Mouse (Mus musculus): ENCODE data around the gene Yipf1.
"Not testable (repeated sequence)": the region's sequence is repeated elsewhere in the genome, so short reads cannot be mapped to it uniquely, and the experiment has no call there.

Gene Yipf1

DNA sequence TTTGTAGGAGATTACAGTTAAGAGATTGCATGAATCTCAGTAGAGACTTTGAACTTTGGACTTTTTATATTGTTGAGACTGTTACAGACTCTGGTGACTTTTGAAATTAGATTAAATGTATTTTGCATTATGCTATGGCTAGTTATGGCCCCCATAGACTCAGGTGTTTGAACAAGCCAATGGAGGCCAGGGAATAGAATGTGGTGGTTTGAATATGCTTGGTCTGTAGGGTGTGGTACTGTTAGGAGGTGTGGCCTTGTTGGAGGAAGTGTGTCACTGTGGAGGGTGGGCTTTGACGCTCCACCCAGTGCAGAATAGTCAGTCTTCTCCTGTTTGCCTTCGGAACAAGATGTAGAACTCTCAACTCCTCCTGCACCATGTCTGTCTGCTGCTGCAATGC lies 8.9 kb downstream of the Yipf1 start:
- no peak for DNase-seq (ENCODE audit: low read depth, low spot score)

DNA sequence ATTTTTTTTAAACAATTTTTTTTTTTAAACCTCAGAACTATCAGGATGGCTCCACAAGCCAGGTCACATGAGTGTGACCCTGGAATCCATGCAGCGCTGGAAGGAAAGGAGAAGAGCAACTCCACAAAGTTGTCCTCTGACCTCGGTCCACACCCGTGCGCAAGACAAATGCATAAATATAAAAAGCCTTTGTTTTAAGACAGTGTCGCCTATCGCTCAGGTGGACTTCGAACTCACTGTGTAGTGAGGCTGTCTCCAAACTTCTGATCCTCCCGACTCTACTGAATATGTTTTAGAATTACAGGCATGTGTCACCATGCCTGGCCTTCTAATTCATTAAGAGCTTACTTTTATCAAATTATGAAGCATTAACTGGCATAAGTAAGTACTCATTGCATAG lies 14.4 kb downstream of the Yipf1 start:
- no peak for DNase-seq (ENCODE audit: low read depth, low spot score)

GRCm38 (mm10) chr4:107333514-107333913 lies 19.4 kb downstream of the Yipf1 start:
- DNase-seq (ENCODE audit: low read depth, low spot score), result no peak

- no peak for DNase-seq (ENCODE audit: low read depth, low spot score)
Measured at GRCm38 (mm10) chr4:107336356-107336755, 22.2 kb downstream of the Yipf1 start.

GRCm38 (mm10) chr4:107337455-107337854 lies 23.3 kb downstream of the Yipf1 start:
- no peak for DNase-seq (ENCODE audit: low read depth, low spot score)

- peak; percentile 36 for DNase-seq (ENCODE audit: low read depth, low spot score)
Measured at GRCm38 (mm10) chr4:107341354-107341753, 27.2 kb downstream of the Yipf1 start.

DNA sequence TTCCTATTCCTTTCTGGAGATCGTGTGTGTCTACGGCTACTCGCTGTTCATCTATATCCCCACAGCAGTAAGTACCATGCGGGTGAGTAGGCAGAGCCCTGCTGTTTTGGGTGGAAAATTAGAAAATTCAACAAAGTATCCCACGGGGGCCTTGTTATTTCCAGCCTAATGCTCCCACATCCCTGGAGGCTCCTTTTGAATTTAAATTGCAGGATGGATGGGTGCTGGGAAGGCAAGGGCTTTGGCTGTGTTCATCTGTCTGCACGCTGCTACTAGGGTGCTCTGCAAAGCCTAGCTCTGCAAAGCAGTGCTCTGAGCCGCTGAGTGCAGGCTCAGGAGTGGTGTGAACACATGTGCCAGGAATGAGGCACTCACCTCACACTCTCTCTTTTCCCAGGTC lies 30.4 kb downstream of the Yipf1 start:
- no peak for DNase-seq (ENCODE audit: low read depth, low spot score)

DNA sequence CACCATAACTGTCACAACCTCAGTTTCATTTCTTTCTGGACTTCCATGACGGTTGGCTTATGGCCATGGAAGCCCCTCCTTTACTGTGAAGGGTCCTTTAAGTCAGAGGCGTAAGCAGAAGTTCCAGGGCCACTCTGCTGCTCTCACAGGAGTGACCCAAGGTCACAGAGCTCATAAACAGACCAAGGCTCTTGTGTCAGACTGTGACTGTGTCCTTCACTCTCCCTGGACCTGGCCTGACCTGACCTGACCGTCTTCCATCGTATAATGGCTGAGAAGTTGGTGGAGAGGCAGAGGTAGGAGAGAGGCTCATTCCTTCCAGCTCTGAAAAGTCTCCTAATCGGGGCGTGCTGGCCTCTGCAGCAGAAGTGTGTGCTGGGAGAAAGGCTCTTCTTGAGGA lies 33.1 kb downstream of the Yipf1 start:
- no peak for DNase-seq (ENCODE audit: low read depth, low spot score)

DNA sequence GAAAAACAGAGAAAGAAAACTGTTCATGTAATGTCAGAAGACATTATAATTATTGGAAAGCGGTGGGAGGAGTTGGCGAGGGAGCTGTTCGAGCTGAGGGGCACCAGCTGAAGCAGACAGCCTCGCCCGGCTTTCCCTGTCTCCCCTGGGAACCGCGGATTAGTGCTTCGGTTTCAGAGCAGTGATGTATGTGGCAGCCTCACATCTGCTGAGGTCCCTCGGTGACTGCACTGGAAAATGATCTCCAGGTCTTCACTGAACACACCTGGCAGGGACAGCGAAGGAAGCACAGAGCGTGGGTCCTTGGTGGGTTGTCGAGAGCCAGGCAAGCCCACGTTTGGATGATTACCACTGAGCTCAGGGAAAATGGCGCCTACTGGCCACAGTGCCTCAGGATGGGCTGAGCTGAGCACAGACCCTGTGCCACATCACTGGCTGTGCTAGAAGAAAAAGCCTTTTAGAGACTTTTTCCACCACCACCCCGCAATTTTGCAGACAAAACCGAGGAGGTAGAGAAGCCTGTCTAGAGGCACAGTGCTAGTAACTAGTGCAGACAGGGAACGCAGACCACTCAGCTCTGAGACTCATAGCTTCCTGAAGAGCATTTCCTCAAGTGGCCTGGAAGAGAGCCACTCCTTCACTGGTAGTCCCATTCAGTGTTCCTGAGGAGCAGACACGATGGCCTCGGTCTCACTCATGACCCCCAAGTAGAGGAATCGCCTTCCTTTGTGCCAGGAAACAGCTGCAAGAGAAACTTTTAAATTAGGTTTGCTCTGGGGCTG lies 34.6 kb downstream of the Yipf1 start:
- DNase-seq (ENCODE audit: low read depth, low spot score), result peak; percentile 17

DNA sequence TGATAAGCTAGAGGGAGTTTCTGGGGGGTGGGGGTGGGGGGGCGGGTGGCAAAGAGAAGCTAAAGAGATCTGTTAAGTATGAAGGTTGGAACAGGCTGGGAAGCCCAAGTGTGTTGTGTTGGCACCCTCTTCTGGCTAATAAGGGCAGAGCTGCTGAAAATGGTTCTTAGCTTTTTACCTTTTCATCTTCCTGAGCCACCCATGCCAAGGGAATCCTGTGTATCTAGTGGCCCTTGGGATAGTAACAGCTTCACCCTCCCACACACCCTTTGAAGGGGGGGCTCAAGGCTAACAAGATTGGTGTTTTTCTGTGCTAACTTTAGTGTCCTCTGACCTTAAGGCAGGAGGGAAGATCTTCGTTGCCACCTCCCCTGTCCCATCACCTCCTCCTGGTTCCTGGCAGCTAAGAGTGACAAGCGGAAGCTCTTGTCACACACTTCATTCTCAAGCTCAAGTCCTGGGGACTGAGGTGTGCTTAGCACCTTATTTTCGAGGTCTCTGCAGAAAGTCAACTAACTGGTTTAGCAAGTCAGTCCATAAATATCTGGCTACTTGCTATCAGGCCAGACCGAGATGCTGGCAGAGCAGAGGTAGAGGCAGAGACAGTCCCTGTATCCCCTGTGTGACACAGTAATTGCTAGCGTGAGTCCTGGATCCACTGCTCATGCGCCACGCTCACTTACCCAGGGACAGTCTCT lies 35.3 kb downstream of the Yipf1 start:
- peak; percentile 43 for DNase-seq (ENCODE audit: low read depth, low spot score)

DNA sequence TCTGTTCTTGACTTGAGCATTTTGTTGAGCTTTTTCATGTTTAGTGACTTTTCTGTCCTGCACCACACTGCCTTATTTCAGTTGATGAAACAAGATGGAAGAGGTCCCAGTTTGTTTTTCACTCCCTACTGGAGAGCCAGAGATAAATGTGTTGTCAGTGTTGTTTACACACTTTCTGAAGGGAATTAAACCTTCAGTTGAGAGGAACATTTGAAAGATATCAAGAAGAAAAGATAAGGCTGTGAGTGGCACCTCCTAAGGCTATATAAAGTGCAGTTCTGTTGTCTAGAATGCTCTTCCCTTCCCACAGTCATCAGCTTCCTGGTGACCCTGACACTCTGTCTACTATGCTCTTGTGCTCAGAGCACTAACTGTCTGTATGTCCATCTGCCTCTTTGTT lies 37.2 kb downstream of the Yipf1 start:
- no peak for DNase-seq (ENCODE audit: low read depth, low spot score)

DNA sequence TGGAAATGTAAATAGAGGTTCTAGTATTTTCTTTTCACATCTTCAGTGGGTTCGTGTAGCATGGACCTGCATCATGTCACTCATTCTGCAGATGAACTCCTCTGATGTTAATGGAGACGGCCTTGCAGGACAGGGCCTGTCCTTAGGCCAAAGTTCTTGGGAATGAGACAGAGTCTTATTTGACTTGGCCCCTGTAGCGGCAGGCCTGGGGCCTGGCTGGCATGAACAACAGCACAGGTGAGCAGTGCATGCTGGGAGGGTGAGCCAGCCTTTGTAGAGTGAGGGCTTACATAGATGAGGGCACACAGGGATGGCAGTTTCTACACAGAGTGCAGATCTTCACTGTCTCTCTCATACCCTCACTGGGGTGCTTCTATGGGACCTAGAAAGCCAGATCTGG lies 39.4 kb downstream of the Yipf1 start:
- no peak for DNase-seq (ENCODE audit: low read depth, low spot score)

DNA sequence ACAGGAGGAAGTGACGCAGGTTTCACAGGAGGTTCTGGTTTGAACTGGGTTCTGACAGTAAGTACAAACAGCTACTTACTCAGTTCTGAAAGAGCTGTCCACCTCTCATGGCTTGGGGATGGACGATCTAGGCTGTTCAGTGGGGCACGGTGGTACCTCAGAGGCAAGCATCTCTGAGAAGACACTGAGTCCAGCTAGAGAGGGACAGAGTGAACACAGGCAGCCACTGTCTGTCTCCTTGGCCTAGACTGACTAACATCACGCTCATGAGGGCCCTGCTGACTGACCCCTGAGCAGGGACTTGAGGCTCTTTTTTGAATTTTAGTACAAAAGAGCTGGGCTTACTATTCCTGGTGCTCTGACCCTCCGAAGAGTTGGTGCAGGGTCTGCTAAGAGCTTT lies 40.0 kb downstream of the Yipf1 start:
- DNase-seq (ENCODE audit: low read depth, low spot score), result no peak

DNA sequence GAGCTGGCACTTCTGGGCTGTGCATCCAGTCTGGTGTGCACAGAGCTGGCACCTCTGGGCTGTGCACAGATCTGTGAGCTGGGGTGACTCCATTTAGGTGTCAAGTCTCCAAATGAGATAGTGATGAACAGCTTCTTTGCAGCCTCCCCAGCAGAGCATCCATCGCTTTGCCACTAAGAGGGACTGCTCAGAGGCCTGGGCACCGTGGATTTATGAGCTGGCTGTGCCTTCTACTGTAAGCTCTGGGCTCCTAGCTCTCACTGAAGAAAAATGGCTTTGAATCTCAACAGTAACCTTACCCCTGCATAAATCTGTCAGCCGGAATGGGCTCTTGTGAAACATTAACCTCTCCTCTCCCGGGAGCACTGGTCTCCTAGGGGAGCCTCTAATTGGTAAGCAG lies 40.4 kb downstream of the Yipf1 start:
- DNase-seq (ENCODE audit: low read depth, low spot score), result peak; percentile 88

GRCm38 (mm10) chr4:107357172-107357571 lies 43.0 kb downstream of the Yipf1 start:
- DNase-seq (ENCODE audit: low read depth, low spot score), result not testable (repeated sequence)

DNA sequence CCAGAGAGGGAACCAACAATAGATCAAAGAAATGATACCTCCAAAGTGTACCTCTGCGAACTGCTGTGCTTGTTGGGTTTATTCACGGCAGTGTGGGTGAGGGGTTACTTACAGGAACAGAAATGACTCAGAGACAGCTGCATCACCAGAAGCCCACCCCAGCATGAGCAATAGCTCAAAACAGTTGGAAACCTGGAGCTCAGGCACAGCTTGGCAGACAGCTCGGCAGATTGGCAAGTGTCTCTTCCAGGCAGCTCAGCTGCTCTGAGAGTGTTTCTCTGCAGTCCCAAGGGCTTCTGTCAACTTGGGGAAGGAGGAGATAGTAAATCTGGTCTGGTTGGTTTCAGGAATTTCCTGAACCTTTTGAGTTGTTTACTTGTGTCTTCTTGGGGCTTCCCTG lies 44.3 kb downstream of the Yipf1 start:
- DNase-seq (ENCODE audit: low read depth, low spot score), result no peak

- no peak for DNase-seq (ENCODE audit: low read depth, low spot score)
Measured at GRCm38 (mm10) chr4:107360457-107361145, 46.4 kb downstream of the Yipf1 start.

DNA sequence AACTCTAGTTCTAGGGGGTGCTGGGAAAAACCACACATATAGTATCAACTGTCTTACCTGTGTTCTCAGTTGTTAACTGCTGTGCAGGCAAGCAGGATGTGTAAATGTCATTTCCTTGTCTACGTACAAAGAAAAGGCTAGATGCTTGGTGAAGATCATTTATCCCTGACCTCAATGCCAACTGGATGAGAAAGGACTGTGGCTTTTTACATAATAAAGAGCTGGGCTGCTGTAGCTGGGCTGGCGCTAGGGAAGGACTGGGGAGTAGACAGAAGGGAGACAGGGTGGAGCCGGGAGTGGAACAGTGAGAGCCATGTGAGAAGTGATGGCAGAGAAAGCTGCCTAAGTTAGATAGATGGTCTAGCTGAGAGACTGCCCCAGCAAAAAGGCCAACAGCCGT lies 48.6 kb downstream of the Yipf1 start:
- DNase-seq (ENCODE audit: low read depth, low spot score), result no peak

DNA sequence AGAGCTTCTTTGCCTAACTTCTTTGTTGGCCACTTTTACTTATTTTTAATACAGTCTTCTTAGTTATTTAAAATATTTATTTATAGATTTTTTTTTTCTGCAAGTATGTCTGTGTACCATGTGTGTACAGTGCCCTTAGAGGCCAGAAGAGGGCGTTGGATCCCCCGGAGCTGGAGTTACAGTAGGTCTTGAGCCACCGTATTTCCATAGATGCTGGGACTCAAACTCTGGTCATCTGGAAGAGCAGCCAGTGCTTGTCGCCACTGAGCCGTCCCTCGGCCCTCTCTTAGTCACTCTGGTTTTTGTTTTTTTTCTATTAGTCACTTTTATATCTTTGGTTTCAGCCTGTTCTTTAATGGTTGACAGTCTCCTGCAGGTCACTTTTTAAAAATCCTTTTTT lies 49.4 kb downstream of the Yipf1 start:
- DNase-seq (ENCODE audit: low read depth, low spot score), result no peak

GRCm38 (mm10) chr4:107364190-107364639 lies 50.1 kb downstream of the Yipf1 start:
- no peak for DNase-seq (ENCODE audit: low read depth, low spot score)

- not testable (repeated sequence) for DNase-seq (ENCODE audit: low read depth, low spot score)
Measured at GRCm38 (mm10) chr4:107366408-107366807, 52.2 kb downstream of the Yipf1 start.

DNA sequence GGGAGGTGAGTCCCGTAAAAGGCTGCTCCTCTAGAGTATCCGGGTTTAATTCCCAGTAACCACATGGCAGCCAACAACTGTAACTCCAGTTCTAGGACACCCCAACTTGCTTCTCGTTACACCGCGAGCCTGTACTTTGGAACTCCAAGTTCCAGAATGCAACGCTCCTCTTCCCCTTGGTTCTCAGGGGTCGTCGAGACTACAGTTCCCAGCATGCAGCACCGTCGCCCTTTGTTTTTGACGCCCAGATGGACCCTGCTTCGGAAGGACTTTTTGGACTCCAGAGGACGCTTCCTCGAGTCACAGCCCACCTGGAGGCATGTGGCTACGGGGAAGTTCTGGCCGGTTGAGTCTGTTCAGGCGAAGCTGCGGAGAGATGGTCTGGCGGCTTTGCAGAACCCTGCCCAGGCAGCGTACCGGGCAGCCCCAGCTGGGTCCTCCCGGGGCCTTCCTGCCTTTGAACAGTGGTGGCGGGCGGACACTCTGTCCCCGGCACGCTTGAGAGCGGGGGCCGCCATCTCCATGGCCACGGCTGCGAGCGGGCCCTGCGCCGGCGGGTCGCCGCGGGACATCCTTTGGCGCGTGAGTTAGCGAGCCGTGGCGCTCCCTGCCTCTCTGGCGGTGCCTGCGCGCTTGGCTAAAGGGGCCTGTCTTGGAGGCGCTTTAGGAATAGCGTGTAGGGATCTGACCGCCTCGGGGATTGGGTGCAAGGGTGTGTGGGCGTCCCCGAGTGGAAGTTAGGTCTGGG lies 53.6 kb downstream of the Yipf1 start, which contains the start of gene Ndc1:
Ndc1 (plus strand) TSS at position 218 of the 748 bp plus-strand sequence.
- peak; percentile 90 for DNase-seq (ENCODE audit: low read depth, low spot score)
